Mouse (Mus musculus): Measurements from ENCODE around the gene Celf2.

- no peak for TF ChIP-seq CHD2 (IDR thresholded peaks at IDR 0.05; ENCODE audit: low read depth, low read length)
- TF ChIP-seq MAFK (IDR thresholded peaks at IDR 0.05; ENCODE audit: insufficient read depth, low read depth, low read length): no peak
Measured at GRCm38 (mm10) chr2:6523924-6524300, 985.5 kb downstream of the Celf2 start.

Measured in ES-E14 (cell line).